In genomic region chr4:105219316-105219715, GRCm38 (mm10) we compare ENCODE assay signal across 17 mouse cellular contexts.
A peak's percentile ranks its signal among the peaks of the same experiment; 100 is the strongest.
DNase-seq lines count a peak whose midpoint lies in the region; ATAC-seq and TF ChIP-seq lines count a peak whose summit lies in the region.
"Had no signal": no experiment of that assay in that cellular context is flagged by ENCODE, and none has a peak within 500 bp of the region (broad histone marks: within the 10 kb centered on the region; RNA-seq: fewer than 3 reads in every experiment).

No protein-coding gene starts in this region.

- DNase-seq in forebrain, embryonic 14.5 days (ENCODE audit: low spot score) = peak; percentile 31
- peak; percentile 64 for DNase-seq in liver, adult 2 months (ENCODE audit: extremely low read depth, low read depth, low spot score)
- DNase-seq in liver = no peak
- DNase-seq in retina, embryonic 14.5 days (ENCODE audit: low spot score) = peak; percentile 77
- no peak for DNase-seq in heart, adult 18-20 months
- DNase-seq: embryo, embryonic 11 days; gastrocnemius, postnatal 25 days; heart, postnatal 36 days; kidney, adult 9 months; layer of hippocampus, postnatal 36 days; right cerebral cortex, postnatal 4 days; thymus, postnatal 36 days had no signal

- H3K4me1 ChIP-seq in forebrain, embryonic 14.5 days (ENCODE audit: control insufficient read depth, insufficient read depth, low read length) = peaks cover 3% of the 10 kb centered on the region; the same call in 1 of the 2 replicates
- peaks cover 5% of the 10 kb centered on the region; the same call in 1 of the 2 replicates for H3K4me1 ChIP-seq in forebrain, embryonic 15.5 days
- H3K4me1 ChIP-seq in liver, adult 2 months (ENCODE audit: control insufficient read depth, insufficient read depth, low read length) = peaks cover 70% of the 10 kb centered on the region
- peaks cover 78% of the 10 kb centered on the region for H3K4me1 ChIP-seq in brown adipose tissue, adult 24 weeks (ENCODE audit: control insufficient read depth, insufficient read depth, insufficient read length, low read length)
- H3K4me1 ChIP-seq: neural tube, embryonic 12.5 days had no signal

- no peak overlapping the region for H3K4me2 ChIP-seq in forebrain, embryonic 14.5 days (ENCODE audit: low read length)
- H3K4me2 ChIP-seq in forebrain, embryonic 15.5 days (replicated peaks) = no peak overlapping the region
- H3K4me2 ChIP-seq: heart, embryonic 11.5 days; neural tube, embryonic 12.5 days had no signal

- no peak for TF ChIP-seq CTCF in liver, adult 2 months (IDR thresholded peaks at IDR 0.05; ENCODE audit: low read depth, low read length)

- TF ChIP-seq POLR2A in liver, adult 2 months (IDR thresholded peaks at IDR 0.05; ENCODE audit: extremely low read depth, insufficient read depth, low read length) = no peak

- WGBS in forebrain, embryonic 14.5 days = 54% methylated on average over 13 of the region's 13 CpGs
- 51% methylated on average over 13 of the region's 13 CpGs for WGBS in forebrain, embryonic 15.5 days
- 57% methylated on average over 13 of the region's 13 CpGs for WGBS in liver, adult 2 months

- H3K27me3 ChIP-seq in forebrain, embryonic 14.5 days (replicated peaks; ENCODE audit: control insufficient read depth, insufficient read depth, low read length) = no peaks in the 10 kb centered on the region
- H3K27me3 ChIP-seq in forebrain, embryonic 15.5 days = no peaks in the 10 kb centered on the region
- H3K27me3 ChIP-seq in liver, adult 2 months (ENCODE audit: control insufficient read depth, insufficient read depth, low read length) = no peaks in the 10 kb centered on the region
- H3K27me3 ChIP-seq: neural tube, embryonic 12.5 days had no signal

- no peak for ATAC-seq in forebrain, embryonic 14.5 days
- ATAC-seq in forebrain, embryonic 15.5 days (replicated peaks) = no peak

- no peak overlapping the region for H3K4me3 ChIP-seq in forebrain, embryonic 14.5 days (ENCODE audit: low read depth, low read length)
- no peak overlapping the region for H3K4me3 ChIP-seq in forebrain, embryonic 15.5 days
- H3K4me3 ChIP-seq in liver, adult 2 months (ENCODE audit: insufficient read depth, low read depth, low read length) = no peak overlapping the region
- H3K4me3 ChIP-seq in brown adipose tissue, adult 24 weeks (ENCODE audit: insufficient read depth, low read depth, low read length) = no peak overlapping the region
- H3K4me3 ChIP-seq: neural tube, embryonic 12.5 days had no signal

- no peak overlapping the region for H3K9ac ChIP-seq in forebrain, embryonic 14.5 days (ENCODE audit: low read length)
- H3K9ac ChIP-seq in forebrain, embryonic 15.5 days (replicated peaks) = no peak overlapping the region
- no peak overlapping the region for H3K9ac ChIP-seq in liver, adult 2 months (ENCODE audit: low read depth, low read length)
- H3K9ac ChIP-seq: liver, embryonic 14.5 days; neural tube, embryonic 12.5 days had no signal

- H3K79me2 ChIP-seq in liver, adult 2 months (ENCODE audit: control insufficient read depth, insufficient read depth, low read length) = no peaks in the 10 kb centered on the region; the same call in 1 of the 2 replicates

- no peak overlapping the region for H3K27ac ChIP-seq in forebrain, embryonic 14.5 days (ENCODE audit: low read depth, low read length)
- no peak overlapping the region for H3K27ac ChIP-seq in forebrain, embryonic 15.5 days (replicated peaks)
- H3K27ac ChIP-seq in liver, adult 2 months (replicated peaks; ENCODE audit: insufficient read depth, low read depth, low read length) = peak overlapping the region; percentile 94
- peak overlapping the region; percentile 95 for H3K27ac ChIP-seq in brown adipose tissue, adult 24 weeks (replicated peaks; ENCODE audit: low read depth, low read length)
- H3K27ac ChIP-seq: liver, embryonic 14.5 days; neural tube, embryonic 12.5 days had no signal

- peaks cover 52% of the 10 kb centered on the region for H3K36me3 ChIP-seq in forebrain, embryonic 14.5 days (ENCODE audit: control insufficient read depth, insufficient read depth, low read length)
- H3K36me3 ChIP-seq in forebrain, embryonic 15.5 days = no peaks in the 10 kb centered on the region
- peaks cover 49% of the 10 kb centered on the region for H3K36me3 ChIP-seq in liver, adult 2 months (ENCODE audit: control insufficient read depth, insufficient read depth, low read length)

- no peaks in the 10 kb centered on the region for H3K9me3 ChIP-seq in forebrain, embryonic 14.5 days (replicated peaks; ENCODE audit: control insufficient read depth, low read length)
- no peaks in the 10 kb centered on the region for H3K9me3 ChIP-seq in forebrain, embryonic 15.5 days
- H3K9me3 ChIP-seq: neural tube, embryonic 12.5 days had no signal

Comparison
In these comparisons a context has a peak if more than half of its experiments do, and no peak if none do; other contexts are left out.
1. DNase-seq: peak in forebrain, embryonic 14.5 days (single experiment), liver, adult 2 months (single experiment) and retina, embryonic 14.5 days (single experiment); none in liver (single experiment) and heart, adult 18-20 months (0 of 2).
2. H3K27ac ChIP-seq: peak in liver, adult 2 months (single experiment) and brown adipose tissue, adult 24 weeks (single experiment); none in forebrain, embryonic 14.5 days (single experiment) and forebrain, embryonic 15.5 days (single experiment).